Mouse (Mus musculus): ENCODE measurements around the gene Fstl3.

Fstl3 gene

GRCm38 (mm10) chr10:79788386-79789158 lies 11.5 kb downstream of the Fstl3 start:
- peak; percentile 75 for DNase-seq (ENCODE audit: low read depth)

DNA sequence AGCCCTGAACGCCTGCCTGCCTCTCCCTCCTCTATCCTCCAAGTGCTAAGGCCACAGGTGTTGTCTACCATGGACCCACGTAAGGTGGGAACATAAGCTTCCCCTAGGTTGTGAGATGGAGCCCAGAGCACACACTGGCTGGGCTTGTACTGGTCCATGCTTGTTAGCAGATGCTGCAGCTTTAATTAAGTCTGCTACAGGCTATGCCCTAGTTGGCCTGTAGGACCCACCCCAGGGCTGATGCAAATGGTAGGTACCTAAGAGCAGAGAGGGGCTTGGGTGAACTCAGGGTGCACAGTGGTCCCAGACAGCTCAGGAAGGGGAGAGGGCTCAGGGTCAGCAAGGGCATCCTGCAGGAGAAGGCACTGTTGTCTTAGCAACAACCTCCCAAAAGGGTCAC lies 12.5 kb downstream of the Fstl3 start:
- DNase-seq (ENCODE audit: low read depth) = no peak

DNA sequence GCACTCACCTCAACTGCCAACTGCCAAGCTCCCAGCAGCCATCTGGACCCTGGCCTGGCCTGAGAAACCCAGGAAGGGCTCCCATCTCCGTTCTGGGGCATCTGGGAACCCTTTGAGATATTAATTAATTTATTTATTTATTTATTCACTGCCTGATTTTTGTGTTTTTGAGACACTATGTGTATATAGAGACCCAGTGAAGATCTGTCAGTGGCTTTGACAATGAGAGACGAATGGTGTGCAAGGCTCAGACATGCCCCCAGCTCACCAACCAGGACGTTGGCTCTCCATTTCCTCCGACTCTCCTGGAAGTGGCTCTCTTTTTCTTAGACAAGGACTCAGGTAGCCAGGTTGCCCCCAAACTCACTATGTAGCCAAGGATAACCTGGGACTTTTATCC lies 13.8 kb downstream of the Fstl3 start, which contains the start of gene Prss57:
Gene Prss57, minus strand, starts transcription at position 101 of the 400 bp plus-strand sequence.
- no peak for DNase-seq (ENCODE audit: low read depth)

DNA sequence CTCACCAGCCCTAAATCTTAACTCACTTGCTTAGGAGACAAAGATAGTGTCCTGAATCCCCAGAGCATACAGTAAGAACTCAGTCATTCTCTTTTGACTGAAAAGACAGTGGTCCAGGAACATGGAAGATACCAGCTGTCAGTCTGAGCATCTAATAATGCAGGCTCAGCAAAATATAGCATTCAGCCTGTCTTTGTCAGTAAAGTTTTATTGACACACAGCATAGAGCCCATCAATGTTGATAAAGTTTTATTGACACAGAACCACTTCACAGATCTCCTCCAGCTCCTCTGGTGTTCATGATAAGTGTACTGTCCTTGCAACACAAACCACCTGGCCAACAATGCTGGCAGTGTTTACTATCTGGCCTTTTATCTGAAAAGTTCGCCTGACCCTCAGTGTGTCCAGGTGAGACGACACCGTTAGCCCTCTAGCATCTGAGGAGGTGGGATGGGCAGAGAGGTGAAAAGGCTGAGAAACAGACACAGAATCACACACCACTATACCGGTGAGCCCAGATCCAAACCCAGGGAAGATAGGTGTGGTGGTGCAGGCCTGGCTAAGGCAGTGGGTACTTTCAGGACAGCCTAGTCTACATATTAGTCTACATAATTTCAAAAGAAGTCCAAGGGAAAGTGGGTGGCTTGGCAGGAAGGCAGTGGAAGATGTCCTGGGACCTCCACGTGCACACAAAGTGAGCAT lies 15.4 kb downstream of the Fstl3 start:
- DNase-seq (ENCODE audit: low read depth) = no peak

- DNase-seq (ENCODE audit: low read depth) = peak; percentile 51
These were observed 16.1 kb downstream of the Fstl3 start, which contains the start of gene Palm for GRCm38 (mm10) chr10:79793051-79793737. Palm (plus strand) TSS chr10:79793572.

- no peak for DNase-seq (ENCODE audit: low read depth)
These were observed 16.8 kb downstream of the Fstl3 start for GRCm38 (mm10) chr10:79793738-79794490.

DNA sequence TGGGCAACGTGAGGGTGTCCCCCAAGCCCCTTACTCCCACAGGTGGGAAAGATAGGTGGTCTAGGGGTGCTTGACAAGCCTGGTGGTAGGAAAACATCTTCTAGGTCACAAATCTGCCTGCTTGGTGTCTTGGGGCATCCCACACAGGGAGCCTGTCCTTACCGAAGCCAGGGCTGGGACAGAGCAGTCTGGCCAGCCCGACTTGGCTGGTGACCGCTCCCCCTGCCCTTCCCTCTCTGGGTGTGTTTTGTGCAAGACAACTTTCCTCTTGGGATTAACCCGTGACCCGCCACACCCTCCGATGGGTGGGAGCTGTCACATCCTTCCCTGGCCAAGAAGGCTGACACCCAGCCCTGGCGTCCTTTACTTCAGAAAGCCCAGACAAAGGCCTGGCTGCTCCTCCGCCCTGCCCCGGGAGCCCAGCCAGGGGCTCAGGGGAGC lies 17.4 kb downstream of the Fstl3 start:
- DNase-seq (ENCODE audit: low read depth) = no peak

DNA sequence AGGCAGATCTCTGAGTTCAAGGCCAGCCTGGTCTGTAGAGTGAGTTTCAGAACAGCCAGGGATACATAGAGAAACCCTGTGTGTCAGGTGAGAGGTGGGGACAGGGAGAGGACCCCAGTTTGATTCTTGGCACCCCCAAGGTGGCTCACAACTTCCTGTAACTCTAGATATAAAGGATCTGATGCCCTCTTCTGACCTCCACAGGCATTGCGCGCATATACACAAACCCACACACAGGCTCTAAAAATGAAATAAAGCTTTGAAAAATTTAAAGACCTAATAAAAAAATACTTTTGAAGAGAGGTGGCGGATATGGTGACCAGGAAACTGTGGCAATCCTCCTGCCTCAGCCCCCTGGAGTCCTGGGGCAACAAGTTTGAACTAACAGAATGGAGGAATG lies 18.8 kb downstream of the Fstl3 start:
- DNase-seq (ENCODE audit: low read depth) = no peak

GRCm38 (mm10) chr10:79797326-79797725 lies 20.3 kb downstream of the Fstl3 start:
- no peak for DNase-seq (ENCODE audit: low read depth)

- peak; percentile 38 for DNase-seq (ENCODE audit: low read depth)
These were observed 21.3 kb downstream of the Fstl3 start for GRCm38 (mm10) chr10:79798289-79798928.

- DNase-seq (ENCODE audit: low read depth) = no peak
These were observed 23.4 kb downstream of the Fstl3 start for GRCm38 (mm10) chr10:79800508-79800907.

GRCm38 (mm10) chr10:79801837-79802236 lies 24.8 kb downstream of the Fstl3 start:
- DNase-seq (ENCODE audit: low read depth) = no peak

DNA sequence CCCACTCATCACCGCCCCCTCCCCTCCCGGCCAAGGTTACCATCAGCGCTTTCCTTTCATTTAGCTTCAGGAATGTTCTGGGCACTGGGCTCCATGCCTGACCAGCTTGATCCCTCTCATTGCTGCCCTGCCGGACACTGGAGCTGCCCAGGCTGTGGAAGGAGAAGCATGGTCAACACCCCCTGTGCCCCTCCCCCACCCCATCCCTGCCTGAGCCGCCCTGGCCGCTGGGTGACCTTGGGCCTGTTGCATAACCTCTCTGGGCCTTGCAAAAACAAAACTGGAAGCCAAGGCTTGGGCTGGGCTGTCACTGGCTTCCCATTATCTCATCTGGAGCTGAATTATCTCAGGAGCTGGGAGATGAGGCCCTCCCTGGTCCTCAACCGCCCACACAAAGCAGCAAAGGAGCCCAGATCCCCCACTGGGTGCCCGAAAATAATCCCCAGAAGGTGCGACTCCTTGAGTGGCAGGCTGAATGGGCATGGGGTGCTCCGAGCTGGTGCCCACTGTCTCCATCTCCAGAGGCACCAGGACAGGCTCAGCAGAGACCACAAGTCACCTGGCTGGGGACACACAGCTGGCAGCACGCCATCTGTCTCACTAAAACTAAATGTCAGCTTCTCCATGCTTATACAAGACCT lies 25.4 kb downstream of the Fstl3 start:
- no peak for DNase-seq (ENCODE audit: low read depth)

- DNase-seq (ENCODE audit: low read depth) = no peak
These were observed 26.7 kb downstream of the Fstl3 start for GRCm38 (mm10) chr10:79803716-79804323.

- no peak for DNase-seq (ENCODE audit: low read depth)
These were observed 28.6 kb downstream of the Fstl3 start for GRCm38 (mm10) chr10:79805636-79806035.

DNA sequence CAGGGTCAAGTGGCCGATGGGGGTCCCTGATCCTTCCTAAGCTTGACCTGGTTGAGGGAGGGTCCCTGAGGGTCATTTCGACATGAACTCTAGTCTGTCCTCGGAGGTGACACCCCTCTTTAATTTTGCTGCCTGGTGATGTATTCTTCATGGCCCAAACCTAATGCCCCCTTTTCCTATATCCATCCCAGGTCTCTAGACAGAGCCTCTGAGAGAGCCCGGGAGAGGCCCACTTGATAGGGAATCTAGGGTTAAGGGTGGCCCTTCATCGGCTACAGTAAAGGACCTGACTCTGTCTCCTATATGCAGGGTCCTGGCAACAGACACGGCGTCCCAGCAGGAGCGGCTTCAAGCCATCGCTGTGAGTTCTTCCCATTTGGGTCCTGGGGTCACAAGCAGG lies 29.3 kb downstream of the Fstl3 start:
- no peak for DNase-seq (ENCODE audit: low read depth)

DNA sequence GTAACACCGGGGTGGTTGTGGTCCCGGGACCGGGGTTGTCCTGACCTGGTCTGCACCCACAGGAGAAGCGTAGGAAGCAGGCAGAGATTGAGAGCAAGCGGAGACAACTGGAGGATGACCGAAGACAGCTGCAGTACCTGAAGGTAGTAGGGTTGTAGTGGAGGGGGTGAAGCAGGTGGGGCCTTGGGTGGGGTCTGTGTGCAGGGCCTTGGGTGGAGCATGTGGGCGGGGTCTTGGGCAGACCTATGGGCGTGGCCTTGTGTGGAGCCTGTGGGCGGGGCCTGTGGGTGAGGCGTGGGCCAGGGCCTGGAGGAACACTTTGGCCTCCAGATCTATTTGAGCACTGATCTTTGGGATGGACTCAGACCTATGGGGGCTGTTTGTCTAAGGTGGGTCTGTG lies 29.9 kb downstream of the Fstl3 start:
- DNase-seq (ENCODE audit: low read depth) = no peak

DNA sequence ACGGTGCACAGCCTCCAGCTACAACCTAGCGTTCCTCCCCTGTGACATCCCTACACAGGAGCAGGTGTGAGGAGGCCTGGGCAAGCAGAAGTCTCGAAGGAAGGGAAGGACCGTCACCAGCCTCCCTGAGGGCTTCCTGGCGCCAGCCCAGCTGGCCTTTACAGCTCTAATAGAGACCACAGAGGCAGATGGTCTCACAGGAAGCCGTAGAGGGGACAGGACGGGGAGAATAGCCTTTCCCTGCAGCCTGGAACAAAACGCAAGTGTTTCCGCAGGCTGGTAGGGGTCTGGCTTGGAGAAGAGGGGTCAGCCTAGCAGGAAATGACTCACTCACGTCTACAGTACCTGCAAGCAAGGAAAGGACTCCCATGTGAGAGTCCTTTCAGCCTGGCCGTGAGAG lies 30.8 kb downstream of the Fstl3 start:
- no peak for DNase-seq (ENCODE audit: low read depth)

DNA sequence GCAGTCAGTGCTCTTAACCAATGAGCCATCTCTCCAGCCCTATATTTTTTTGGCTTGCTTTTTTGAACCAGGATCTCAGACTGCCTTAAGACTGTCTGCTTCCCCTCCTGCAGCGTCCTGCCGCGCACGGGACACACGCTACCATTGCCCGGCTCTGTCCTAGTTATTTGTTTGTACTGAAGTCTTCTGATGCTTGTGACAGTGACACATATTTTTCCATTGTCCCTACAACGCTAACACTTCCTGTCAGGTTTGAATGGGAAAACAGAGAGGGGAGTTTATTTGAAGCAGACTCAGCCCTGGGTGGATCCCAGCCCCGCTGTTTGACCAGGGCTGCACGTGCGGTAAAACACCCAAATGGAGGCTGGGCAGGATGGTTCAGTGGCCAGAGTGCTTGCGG lies 31.7 kb downstream of the Fstl3 start:
- DNase-seq (ENCODE audit: low read depth) = no peak
